8 mouse cellular contexts compared by ENCODE assay signal in the genomic region with DNA sequence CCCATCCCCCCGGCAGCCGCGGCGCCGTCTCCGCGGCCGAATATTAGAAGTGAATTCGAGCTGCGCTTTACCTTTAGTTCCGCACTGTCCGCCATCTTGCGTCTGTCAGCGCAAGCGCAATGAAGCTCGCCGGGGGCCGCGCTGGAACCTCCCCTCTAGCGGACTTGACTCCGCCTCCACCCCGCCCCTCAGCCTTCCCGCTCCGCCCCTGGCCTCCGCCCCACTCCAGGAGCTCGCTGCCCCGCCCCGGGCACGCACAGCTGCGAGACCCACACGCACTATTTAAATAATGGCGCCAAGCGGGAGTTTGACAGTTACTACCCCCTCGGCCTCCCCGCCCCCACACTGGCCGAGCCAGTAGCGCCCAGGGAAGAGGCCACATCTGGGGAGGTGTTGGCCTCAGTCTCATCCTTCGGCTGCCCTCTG. TPM values are rescaled to one million over a fixed set of nuclear protein-coding genes. Genes with fewer than 3 reads are reported as not detected.
DNase-seq lines count a peak whose midpoint lies in the region; ATAC-seq and TF ChIP-seq lines count a peak whose summit lies in the region.

No protein-coding gene starts in this region.

- peak; percentile 96 for ATAC-seq in kidney, embryonic 14.5 days (ENCODE audit: low FRiP score, low TSS enrichment)
- ATAC-seq in limb, embryonic 15.5 days (ENCODE audit: insufficient number of reproducible peaks, low FRiP score, low TSS enrichment, low read depth): peak; percentile 91

- TF ChIP-seq POLR2A in bone marrow macrophage, adult 2 months (IDR thresholded peaks at IDR 0.05; ENCODE audit: borderline replicate concordance, low read depth, low read length): peak; percentile 85
- peak; percentile 85 for TF ChIP-seq POLR2A in embryonic fibroblast, embryonic 13.5 days (IDR thresholded peaks at IDR 0.05; ENCODE audit: low read depth, low read length)

- peak; percentile 99 for DNase-seq in A20 (ENCODE audit: low read depth, low spot score)
- peak; percentile 93 to 96 for DNase-seq in heart, adult 9 months (ENCODE audit: low spot score in 2 of 2)
- DNase-seq in monocyte, adult 2 months (ENCODE audit: low read depth in 1 of 2, low spot score in 2 of 2): peak; percentile 94 to 97
- peak; percentile 97 for DNase-seq in spleen, postnatal 36 days (ENCODE audit: low spot score in 2 of 2)

- peak overlapping the region; percentile 88 for H3K9ac ChIP-seq in kidney, embryonic 14.5 days (ENCODE audit: low read depth, low read length)
- H3K9ac ChIP-seq in limb, embryonic 15.5 days: peak overlapping the region; percentile 89

- peak overlapping the region; percentile 65 for H3K4me2 ChIP-seq in kidney, embryonic 14.5 days (replicated peaks; ENCODE audit: low read depth, low read length)
- peak overlapping the region; percentile 88 for H3K4me2 ChIP-seq in limb, embryonic 15.5 days

- TF ChIP-seq CTCF in bone marrow macrophage, adult 2 months (IDR thresholded peaks at IDR 0.05; ENCODE audit: low read depth, low read length): no peak
- TF ChIP-seq CTCF in embryonic fibroblast, embryonic 13.5 days (IDR thresholded peaks at IDR 0.05; ENCODE audit: borderline replicate concordance, insufficient read depth, low read length): no peak

- H3K4me1 ChIP-seq in bone marrow macrophage, adult 2 months (ENCODE audit: control insufficient read depth, insufficient read depth, low read length): peaks cover 12% of the 10 kb centered on the region
- H3K4me1 ChIP-seq in embryonic fibroblast, embryonic 13.5 days (ENCODE audit: control insufficient read depth, insufficient read depth, low read length): no peaks in the 10 kb centered on the region
- H3K4me1 ChIP-seq in kidney, embryonic 14.5 days (ENCODE audit: control insufficient read depth, insufficient read depth, low read length): peaks cover 7% of the 10 kb centered on the region
- H3K4me1 ChIP-seq in limb, embryonic 15.5 days: peaks cover 8% of the 10 kb centered on the region; the same call in 1 of the 2 replicates

- no peaks in the 10 kb centered on the region for H3K36me3 ChIP-seq in kidney, embryonic 14.5 days (ENCODE audit: control insufficient read depth, insufficient read depth, low read length)
- H3K36me3 ChIP-seq in limb, embryonic 15.5 days: no peaks in the 10 kb centered on the region

- peak overlapping the region; percentile 97 for H3K4me3 ChIP-seq in bone marrow macrophage, adult 2 months (ENCODE audit: insufficient read depth, low read length)
- H3K4me3 ChIP-seq in embryonic fibroblast, embryonic 13.5 days (ENCODE audit: insufficient read depth, low read length): peak overlapping the region; percentile 97
- peak overlapping the region; percentile 98 for H3K4me3 ChIP-seq in kidney, embryonic 14.5 days (ENCODE audit: low read length)
- peak overlapping the region; percentile 99 for H3K4me3 ChIP-seq in limb, embryonic 15.5 days

- H3K27me3 ChIP-seq in kidney, embryonic 14.5 days (ENCODE audit: control insufficient read depth, insufficient read depth, low read length): no peaks in the 10 kb centered on the region
- H3K27me3 ChIP-seq in limb, embryonic 15.5 days: no peaks in the 10 kb centered on the region

- peak overlapping the region; percentile 80 for H3K27ac ChIP-seq in bone marrow macrophage, adult 2 months (ENCODE audit: insufficient read depth, low read depth, low read length)
- peak overlapping the region; percentile 80 for H3K27ac ChIP-seq in embryonic fibroblast, embryonic 13.5 days (ENCODE audit: insufficient read depth, low read length)
- H3K27ac ChIP-seq in kidney, embryonic 14.5 days (ENCODE audit: low read depth, low read length): peak overlapping the region; percentile 97
- H3K27ac ChIP-seq in limb, embryonic 15.5 days: peak overlapping the region; percentile 99

- under 1% methylated on average over 38 of the region's 38 CpGs for WGBS in kidney, embryonic 14.5 days
- WGBS in limb, embryonic 15.5 days: under 1% methylated on average over 38 of the region's 38 CpGs

- no peaks in the 10 kb centered on the region for H3K9me3 ChIP-seq in kidney, embryonic 14.5 days (ENCODE audit: control insufficient read depth, low read length)
- H3K9me3 ChIP-seq in limb, embryonic 15.5 days: no peaks in the 10 kb centered on the region

RNA-seq across cellular contexts. Expression of gene Pias1, which starts 6.9 kb away (rescaled TPM):
- 61.8 and 75.3 TPM in 2 replicates for polyA plus RNA-seq in bone marrow macrophage, adult 2 months (2012; ENCODE audit: insufficient read depth, insufficient read length, missing spikeins)
- polyA plus RNA-seq in embryonic fibroblast, embryonic 13.5 days (2011; ENCODE audit: insufficient read length, low read depth, missing spikeins): 45.2 and 48.4 TPM in 2 replicates
- polyA plus RNA-seq in kidney, embryonic 14.5 days (2014; fragmentation: Nextera tagmentation; extraction: Ambion mirVana): 61.8 and 64.8 TPM in 2 replicates
- polyA plus RNA-seq in limb, embryonic 15.5 days (2015; fragmentation: Nextera tagmentation; extraction: Ambion mirVana): 55.6 and 60.4 TPM in 2 replicates

Comparison
In these comparisons a context has a peak if more than half of its experiments do, and no peak if none do; other contexts are left out.
1. Peak in every context shown above with its lines: DNase-seq, ATAC-seq, H3K4me3 ChIP-seq and H3K27ac ChIP-seq.